Mouse (Mus musculus): ENCODE measurements at regions not wholly inside any gene's neighbourhood (a gene's known extent, or its start where the extent isn't known, plus 50 kb on each side); places are given as distances from the start of the nearest gene placed in this dataset.

DNA sequence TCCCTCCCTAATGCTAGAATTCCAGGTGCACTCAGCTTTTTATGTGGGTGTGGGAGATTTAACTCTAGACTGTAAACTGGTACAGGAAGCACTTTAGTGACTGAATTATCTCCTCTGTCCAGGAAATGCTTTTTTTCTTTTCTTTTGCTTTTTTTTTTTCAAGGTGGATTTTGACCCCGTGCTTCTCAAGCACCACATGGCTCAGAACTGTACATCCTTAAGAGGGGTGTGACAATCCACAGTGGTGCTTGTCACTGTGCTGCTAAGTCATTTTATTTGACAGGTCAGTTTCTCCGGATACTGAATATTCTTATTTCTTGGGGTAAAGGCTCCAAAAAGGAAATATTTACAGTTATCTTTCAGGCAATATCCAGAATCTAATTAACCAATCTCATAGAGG lies 472.0 kb downstream of the Hsfy2 start:
- no peak for DNase-seq
- H3K27me3 ChIP-seq (replicated peaks; ENCODE audit: control insufficient read depth, insufficient read depth, low read length) = no peaks in the 10 kb centered on the region
- no peak overlapping the region for H3K27ac ChIP-seq (ENCODE audit: insufficient read depth, low read depth, low read length)
- TF ChIP-seq CTCF (conservative IDR thresholded peaks at IDR 0.05; ENCODE audit: insufficient read depth, insufficient read length, low read depth, low read length) (no peak), POLR2A (IDR thresholded peaks at IDR 0.05; ENCODE audit: low read depth, low read length) (no peak)
- WGBS = 49% methylated on average over 2 of the region's 2 CpGs
- H3K4me3 ChIP-seq (ENCODE audit: insufficient read depth, low read depth, low read length) = no peak overlapping the region
- no peaks in the 10 kb centered on the region for H3K36me3 ChIP-seq (ENCODE audit: control insufficient read depth, insufficient read depth, low read length)
- no peaks in the 10 kb centered on the region for H3K4me1 ChIP-seq (ENCODE audit: control insufficient read depth, insufficient read depth, low read length)

- over 99% methylated on average over 2 of the region's 2 CpGs for WGBS
- Histone ChIP-seq H3K4me1 (ENCODE audit: control insufficient read depth, insufficient read depth, low read length) (no peaks in the 10 kb centered on the region), H3K4me3 (ENCODE audit: insufficient read depth, low read depth, low read length) (no peak overlapping the region), H3K27me3 (replicated peaks; ENCODE audit: control insufficient read depth, insufficient read depth, low read length) (no peaks in the 10 kb centered on the region), H3K36me3 (ENCODE audit: control insufficient read depth, insufficient read depth, low read length) (no peaks in the 10 kb centered on the region), H3K27ac (ENCODE audit: insufficient read depth, low read depth, low read length) (no peak overlapping the region)
- no peak for DNase-seq
- TF ChIP-seq CTCF (conservative IDR thresholded peaks at IDR 0.05; ENCODE audit: insufficient read depth, insufficient read length, low read depth, low read length) = no peak
- TF ChIP-seq POLR2A (IDR thresholded peaks at IDR 0.05; ENCODE audit: low read depth, low read length) = no peak
Measured at GRCm38 (mm10) chr1:56164366-56164765, 472.9 kb downstream of the Hsfy2 start.

DNA sequence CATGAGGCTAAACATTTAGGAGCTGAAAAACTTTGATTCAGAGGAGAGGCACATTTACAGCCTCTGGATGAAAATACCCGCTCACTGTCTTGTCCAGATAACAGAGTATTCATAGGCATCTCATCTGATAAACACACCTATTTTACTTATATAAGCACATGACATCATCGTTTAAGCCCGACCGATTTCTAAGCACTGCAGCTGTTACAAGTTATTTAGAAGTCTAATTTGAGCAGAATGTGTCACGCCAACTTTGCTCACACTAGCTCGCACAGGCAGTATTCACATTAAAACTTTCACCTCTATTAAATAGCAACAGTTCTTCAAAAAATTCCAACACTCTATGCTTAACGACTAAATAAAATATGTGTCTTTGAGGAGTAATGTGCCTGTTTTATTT lies 506.3 kb downstream of the Hsfy2 start:
- Histone ChIP-seq H3K27me3 (replicated peaks; ENCODE audit: control insufficient read depth, insufficient read depth, low read length) (no peaks in the 10 kb centered on the region), H3K4me1 (ENCODE audit: control insufficient read depth, insufficient read depth, low read length) (no peaks in the 10 kb centered on the region), H3K4me3 (ENCODE audit: insufficient read depth, low read depth, low read length) (no peak overlapping the region), H3K36me3 (ENCODE audit: control insufficient read depth, insufficient read depth, low read length) (no peaks in the 10 kb centered on the region), H3K27ac (ENCODE audit: insufficient read depth, low read depth, low read length) (no peak overlapping the region)
- TF ChIP-seq CTCF (conservative IDR thresholded peaks at IDR 0.05; ENCODE audit: insufficient read depth, insufficient read length, low read depth, low read length) = no peak
- no peak for TF ChIP-seq POLR2A (IDR thresholded peaks at IDR 0.05; ENCODE audit: low read depth, low read length)
- 65% methylated on average over 7 of the region's 7 CpGs for WGBS
- DNase-seq = no peak

DNA sequence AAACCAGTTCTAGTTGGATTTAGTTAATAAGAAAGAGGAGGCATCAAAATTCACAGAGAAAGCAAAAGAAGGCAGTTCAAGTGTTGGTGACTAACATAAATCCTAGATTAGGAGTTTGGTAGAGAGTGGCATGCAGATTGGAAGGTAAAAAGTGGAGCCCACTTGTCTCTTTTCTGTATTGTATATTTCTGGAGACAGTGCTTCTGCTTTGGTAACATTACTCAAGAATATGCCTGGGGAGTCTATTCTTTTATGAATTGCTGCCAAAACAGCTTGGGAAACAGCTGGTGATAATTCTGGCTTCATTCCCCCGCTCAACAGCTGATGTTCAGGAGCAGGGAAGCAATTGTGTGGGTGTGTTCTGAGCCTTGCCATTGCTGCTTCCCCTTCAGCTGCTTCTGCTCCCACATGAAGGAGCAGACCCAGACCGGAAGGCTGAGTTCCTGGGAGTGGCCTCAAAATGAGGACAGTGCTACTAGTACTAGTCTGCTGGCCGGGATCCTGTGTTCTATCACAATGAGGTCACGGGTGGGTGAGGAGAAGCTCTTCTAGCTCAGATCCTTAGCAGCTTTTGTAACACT lies 547.9 kb downstream of the Hsfy2 start:
- H3K4me1 ChIP-seq (ENCODE audit: control insufficient read depth, insufficient read depth, low read length) = no peaks in the 10 kb centered on the region
- no peaks in the 10 kb centered on the region for H3K36me3 ChIP-seq (ENCODE audit: control insufficient read depth, insufficient read depth, low read length)
- no peak overlapping the region for H3K4me3 ChIP-seq (ENCODE audit: insufficient read depth, low read depth, low read length)
- WGBS = 39% methylated on average over 4 of the region's 4 CpGs
- no peak overlapping the region for H3K27ac ChIP-seq (ENCODE audit: insufficient read depth, low read depth, low read length)
- H3K27me3 ChIP-seq (replicated peaks; ENCODE audit: control insufficient read depth, insufficient read depth, low read length) = no peaks in the 10 kb centered on the region
- TF ChIP-seq CTCF (conservative IDR thresholded peaks at IDR 0.05; ENCODE audit: insufficient read depth, insufficient read length, low read depth, low read length) (no peak), POLR2A (IDR thresholded peaks at IDR 0.05; ENCODE audit: low read depth, low read length) (no peak)
- peak; percentile 23 for DNase-seq

GRCm38 (mm10) chr1:56088357-56088756 lies 548.9 kb downstream of the Hsfy2 start:
- DNase-seq = no peak
- no peaks in the 10 kb centered on the region for H3K36me3 ChIP-seq (ENCODE audit: control insufficient read depth, insufficient read depth, low read length)
- 52% methylated on average over 1 of the region's 1 CpGs for WGBS

DNA sequence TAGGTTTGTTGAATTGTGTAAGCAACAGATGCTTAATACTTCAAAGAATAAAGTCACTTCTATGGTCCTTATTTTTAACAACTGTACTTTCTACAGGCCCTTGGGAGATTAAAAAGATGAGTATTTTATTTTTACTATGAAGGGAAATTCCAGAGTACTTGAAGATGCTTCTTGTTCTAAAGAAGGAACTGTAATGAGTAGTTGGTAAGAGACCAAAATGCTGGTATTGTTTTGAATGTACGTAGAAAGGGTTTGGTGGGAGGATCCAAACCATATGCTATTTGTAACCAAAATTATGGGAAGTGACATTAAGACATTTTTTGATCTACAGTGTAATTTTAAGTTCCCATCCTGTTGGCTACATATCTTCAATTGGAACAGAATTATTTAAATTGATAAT lies 560.5 kb downstream of the Hsfy2 start:
- no peak for TF ChIP-seq POLR2A (IDR thresholded peaks at IDR 0.05; ENCODE audit: low read depth, low read length)
- TF ChIP-seq CTCF (conservative IDR thresholded peaks at IDR 0.05; ENCODE audit: insufficient read depth, insufficient read length, low read depth, low read length) = no peak
- Histone ChIP-seq H3K4me3 (ENCODE audit: insufficient read depth, low read depth, low read length) (no peak overlapping the region), H3K27me3 (replicated peaks; ENCODE audit: control insufficient read depth, insufficient read depth, low read length) (no peaks in the 10 kb centered on the region), H3K36me3 (ENCODE audit: control insufficient read depth, insufficient read depth, low read length) (no peaks in the 10 kb centered on the region), H3K27ac (ENCODE audit: insufficient read depth, low read depth, low read length) (no peak overlapping the region), H3K4me1 (ENCODE audit: control insufficient read depth, insufficient read depth, low read length) (no peaks in the 10 kb centered on the region)
- WGBS = 78% methylated on average over 1 of the region's 1 CpGs
- no peak for DNase-seq

More at GRCm38 (mm10) chr1:56088357-56088756, 548.9 kb downstream of the Hsfy2 start:
- no peak for TF ChIP-seq POLR2A (IDR thresholded peaks at IDR 0.05; ENCODE audit: low read depth, low read length)
- no peak for TF ChIP-seq CTCF (conservative IDR thresholded peaks at IDR 0.05; ENCODE audit: insufficient read depth, insufficient read length, low read depth, low read length)
- no peak overlapping the region for H3K27ac ChIP-seq (ENCODE audit: insufficient read depth, low read depth, low read length)
- H3K27me3 ChIP-seq (replicated peaks; ENCODE audit: control insufficient read depth, insufficient read depth, low read length) = no peaks in the 10 kb centered on the region
- no peak overlapping the region for H3K4me3 ChIP-seq (ENCODE audit: insufficient read depth, low read depth, low read length)
- H3K4me1 ChIP-seq (ENCODE audit: control insufficient read depth, insufficient read depth, low read length) = no peaks in the 10 kb centered on the region

DNA sequence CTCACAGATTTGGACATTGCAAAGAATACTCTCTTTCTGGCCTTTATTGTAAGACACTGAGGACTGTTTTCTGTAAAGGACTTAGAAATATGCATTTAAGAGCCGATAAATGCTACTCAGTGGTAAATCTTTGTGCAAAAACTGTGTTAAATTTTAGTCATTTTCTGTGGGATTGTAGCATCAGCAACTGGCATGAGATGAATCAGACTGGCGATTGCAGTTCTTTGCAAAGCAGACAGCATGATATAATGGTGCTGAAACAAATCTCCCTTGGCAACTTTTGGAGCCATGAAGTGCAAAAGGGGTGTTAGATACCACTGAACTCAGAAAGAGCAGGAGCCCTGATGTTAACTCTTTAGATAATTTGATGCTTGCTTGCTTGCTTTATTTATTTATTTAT lies 565.0 kb downstream of the Hsfy2 start:
- Histone ChIP-seq H3K27ac (ENCODE audit: insufficient read depth, low read depth, low read length) (no peak overlapping the region), H3K36me3 (ENCODE audit: control insufficient read depth, insufficient read depth, low read length) (no peaks in the 10 kb centered on the region), H3K4me1 (ENCODE audit: control insufficient read depth, insufficient read depth, low read length) (no peaks in the 10 kb centered on the region), H3K4me3 (ENCODE audit: insufficient read depth, low read depth, low read length) (no peak overlapping the region), H3K27me3 (replicated peaks; ENCODE audit: control insufficient read depth, insufficient read depth, low read length) (no peaks in the 10 kb centered on the region)
- 84% methylated on average over 2 of the region's 2 CpGs for WGBS
- no peak for TF ChIP-seq POLR2A (IDR thresholded peaks at IDR 0.05; ENCODE audit: low read depth, low read length)
- DNase-seq = no peak

Data from kidney, adult 2 months (tissue).